Mouse (Mus musculus): ENCODE measurements at regions not wholly inside any gene's neighbourhood (a gene's known extent, or its start where the extent isn't known, plus 50 kb on each side); places are given as distances from the start of the nearest gene placed in this dataset.

GRCm38 (mm10) chr8:115450789-115451188, 256.8 kb downstream of the Maf start:
- TF ChIP-seq CTCF (IDR thresholded peaks at IDR 0.05; ENCODE audit: low read depth) (no peak), EP300 (IDR thresholded peaks at IDR 0.05; ENCODE audit: low read depth) (no peak)

Measured in liver, postnatal 0 days (tissue).